Mouse (Mus musculus): Measurements from ENCODE around the gene Ccdc170. TPM values are rescaled to one million over a fixed set of nuclear protein-coding genes. Genes with fewer than 3 reads are reported as not detected.
"Not testable (repeated sequence)": the region's sequence is repeated elsewhere in the genome, so short reads cannot be mapped to it uniquely, and the experiment has no call there.

Gene Ccdc170
- polyA plus RNA-seq, 2 experiments from 2014 or later: not detected

DNA sequence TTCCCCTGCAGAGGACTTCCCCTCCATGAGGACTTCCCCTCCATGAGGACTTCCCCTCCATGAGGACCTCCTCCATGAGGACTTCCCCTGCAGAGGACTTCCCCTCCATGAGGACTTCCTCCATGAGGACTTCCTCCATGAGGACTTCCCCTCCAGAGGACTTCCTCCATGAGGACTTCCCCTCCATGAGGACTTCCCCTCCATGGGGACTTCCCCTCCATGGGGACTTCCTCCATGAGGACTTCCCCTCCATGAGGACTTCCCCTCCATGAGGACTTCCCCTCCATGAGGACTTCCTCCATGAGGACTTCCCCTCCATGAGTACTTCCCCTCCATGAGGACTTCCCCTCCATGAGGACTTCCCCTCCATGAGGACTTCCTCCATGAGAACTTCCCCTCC lies 119.3 kb downstream of the Ccdc170 start:
- ATAC-seq: not testable (repeated sequence)

DNA sequence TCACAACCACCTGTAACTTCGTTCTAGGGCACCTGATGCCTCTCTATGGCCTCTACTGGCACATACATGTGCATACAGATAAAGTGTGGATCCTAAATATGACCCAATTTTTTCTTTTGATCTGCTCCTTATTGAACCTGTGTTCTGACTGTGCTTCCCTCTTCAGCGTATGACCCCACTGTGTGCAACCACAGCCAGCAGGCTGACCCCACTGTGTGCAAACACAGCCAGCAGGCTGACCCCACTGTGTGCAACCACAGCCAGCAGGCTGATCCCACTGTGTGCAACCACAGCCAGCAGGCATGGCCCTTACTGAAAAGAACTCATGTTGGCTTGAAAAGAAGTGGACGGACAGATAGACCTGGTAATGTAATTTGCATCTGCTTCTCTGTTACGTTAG lies 120.2 kb downstream of the Ccdc170 start:
- ATAC-seq: no peak

DNA sequence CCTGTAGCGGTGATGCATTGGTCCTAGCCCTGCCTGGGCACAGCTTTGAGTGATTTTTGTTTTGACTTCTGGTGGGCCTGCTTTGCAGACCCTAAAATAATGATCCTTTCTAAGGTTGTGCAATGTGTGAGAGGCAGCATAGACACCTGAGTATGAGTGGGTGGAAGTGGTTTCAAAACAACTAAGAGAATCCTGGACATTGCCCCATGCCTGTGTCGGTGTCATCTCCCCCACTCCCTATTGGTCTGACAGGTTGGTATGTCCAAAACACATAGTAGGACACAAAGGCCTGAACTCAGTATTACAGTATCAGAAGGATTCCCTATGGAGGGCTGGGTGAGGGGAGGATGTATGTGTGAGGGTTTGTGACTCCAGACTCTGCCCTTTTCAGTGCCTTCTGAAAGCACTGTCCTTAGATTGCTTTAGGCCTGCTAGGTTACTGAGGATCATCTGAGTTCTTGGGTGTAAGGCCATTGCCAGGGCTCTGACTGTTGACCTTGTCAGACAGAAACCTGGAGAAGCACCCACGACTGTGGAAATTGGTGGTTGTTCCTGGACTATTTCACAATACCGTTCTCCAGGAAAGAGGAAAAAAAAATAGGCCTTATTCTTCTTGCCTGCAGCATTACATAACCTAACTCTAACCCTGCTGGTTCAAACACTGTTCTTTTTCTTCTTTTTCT lies 122.4 kb downstream of the Ccdc170 start:
- no peak for ATAC-seq

DNA sequence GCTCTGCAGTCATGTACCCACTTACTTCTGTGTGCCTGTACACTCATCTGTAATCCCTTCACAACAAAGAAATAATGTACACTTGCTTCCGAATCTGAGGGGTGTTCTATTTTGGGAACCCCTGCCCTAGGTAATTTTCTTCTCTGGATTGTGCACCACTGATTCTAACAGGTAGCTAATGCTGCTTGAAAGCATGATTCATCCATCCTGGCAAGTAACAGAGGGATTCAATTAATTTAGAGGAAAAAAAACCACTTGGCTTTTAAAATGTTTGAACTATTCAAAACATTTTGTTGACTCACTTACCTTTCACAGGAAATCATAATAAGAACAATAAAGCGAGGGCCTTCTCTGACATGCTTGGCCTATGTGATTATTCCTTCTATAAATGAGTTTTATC lies 127.9 kb downstream of the Ccdc170 start:
- ATAC-seq: no peak

- ATAC-seq: peak; percentile 25
Measured at GRCm38 (mm10) chr10:4611386-4612155, 129.3 kb downstream of the Ccdc170 start, which contains the start of gene Esr1. Esr1 (plus strand) TSS chr10:4611593.

Other genes with a start within 250 kb of the Ccdc170 start
- gene Akap12, start 216.1 kb upstream of the Ccdc170 start, polyA plus RNA-seq (2017; shearing (Covaris generic)): 1 to 10 TPM; 9.0 to 9.2 TPM
- 10 to 100 TPM in 1 of 2 experiments, 1 to 10 TPM in 1; 9.9 to 11.3 TPM for gene Zbtb2, start 94.4 kb upstream of the Ccdc170 start, polyA plus RNA-seq (2017; shearing (Covaris generic))
- 10 to 100 TPM; 34.0 to 47.7 TPM for gene Rmnd1, start 50.1 kb upstream of the Ccdc170 start, polyA plus RNA-seq (2017; shearing (Covaris generic))
- 10 to 100 TPM; 30.8 to 39.0 TPM for gene Armt1, start 50.0 kb upstream of the Ccdc170 start, polyA plus RNA-seq (2017; shearing (Covaris generic))
- 1 to 10 TPM in 1 of 2 experiments, under 1 TPM in 1; 0.68 to 7.2 TPM for gene Esr1, start 129.1 kb downstream of the Ccdc170 start, polyA plus RNA-seq (2017; shearing (Covaris generic))

All from activated CD4-positive, CD25-positive, alpha-beta regulatory T cell, adult 4 months (primary cell).